Mouse (Mus musculus) sigmoid colon, adult 10 weeks (tissue): Measurements from ENCODE around the gene Upk3b. TPM values are rescaled to one million over a fixed set of nuclear protein-coding genes. Genes with fewer than 3 reads are reported as not detected.

Experiments used
- polyA plus RNA-seq: library from polyadenylated mRNA; stranded (reverse); fragments of 350-450 nt; fragmentation: Illumina TruSeq; extraction: RNeasy Lipid Tissue Mini Kit (QIAGEN cat#74804); gene quantifications from one replicate; pipeline ENCODE4 v1.2.3, GENCODE M21; 2014; ENCODE audit warnings: low read depth, low replicate concordance

The Upk3b gene
- 0.38 TPM for polyA plus RNA-seq

DNA sequence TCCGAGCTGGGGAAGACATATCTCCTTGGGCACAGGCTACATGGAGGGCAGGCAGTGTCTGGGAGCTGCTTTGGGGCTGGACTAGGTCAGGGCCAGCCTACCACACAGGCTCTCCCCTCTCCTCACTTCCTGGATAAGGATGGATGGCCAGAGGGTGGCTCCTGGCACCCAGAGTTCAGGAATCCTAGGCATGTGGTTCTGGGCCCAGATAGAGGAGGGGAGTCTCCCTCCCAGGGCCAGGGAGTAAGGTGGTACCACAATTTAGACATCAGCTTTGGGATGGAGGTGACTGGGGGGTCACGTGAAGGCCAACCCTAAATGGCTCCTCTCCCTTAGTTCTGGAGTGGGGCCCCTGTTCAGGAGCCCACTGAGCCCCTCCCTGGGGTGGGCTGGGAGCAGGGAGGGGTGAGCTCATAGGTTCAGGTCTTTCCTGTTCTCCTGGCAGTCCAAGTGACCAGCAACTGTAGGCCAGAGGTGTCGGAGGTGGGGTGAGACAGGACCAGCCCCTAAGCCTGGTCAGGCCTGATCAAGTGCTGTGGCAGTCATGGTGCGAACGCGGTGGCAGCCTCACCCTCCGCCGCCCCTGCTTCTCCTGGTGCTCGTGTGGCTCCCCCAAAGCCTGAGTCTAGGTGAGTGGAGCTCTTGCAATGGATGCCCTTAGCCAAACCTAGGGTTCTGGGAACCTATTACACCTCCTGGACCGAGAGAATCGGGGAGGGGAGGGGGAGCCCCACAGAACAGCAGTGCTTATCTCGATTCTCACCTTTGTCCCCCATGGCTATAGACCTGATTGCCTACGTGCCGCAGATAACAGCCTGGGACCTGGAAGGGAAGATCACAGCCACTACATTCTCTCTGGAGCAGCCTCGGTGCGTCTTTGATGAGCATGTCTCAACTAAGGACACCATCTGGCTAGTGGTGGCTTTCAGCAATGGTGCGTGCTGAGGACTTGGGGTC, at the start of gene Upk3b:
Gene Upk3b (plus strand): TSS at position 239 of the 957 bp plus-strand sequence.

DNA sequence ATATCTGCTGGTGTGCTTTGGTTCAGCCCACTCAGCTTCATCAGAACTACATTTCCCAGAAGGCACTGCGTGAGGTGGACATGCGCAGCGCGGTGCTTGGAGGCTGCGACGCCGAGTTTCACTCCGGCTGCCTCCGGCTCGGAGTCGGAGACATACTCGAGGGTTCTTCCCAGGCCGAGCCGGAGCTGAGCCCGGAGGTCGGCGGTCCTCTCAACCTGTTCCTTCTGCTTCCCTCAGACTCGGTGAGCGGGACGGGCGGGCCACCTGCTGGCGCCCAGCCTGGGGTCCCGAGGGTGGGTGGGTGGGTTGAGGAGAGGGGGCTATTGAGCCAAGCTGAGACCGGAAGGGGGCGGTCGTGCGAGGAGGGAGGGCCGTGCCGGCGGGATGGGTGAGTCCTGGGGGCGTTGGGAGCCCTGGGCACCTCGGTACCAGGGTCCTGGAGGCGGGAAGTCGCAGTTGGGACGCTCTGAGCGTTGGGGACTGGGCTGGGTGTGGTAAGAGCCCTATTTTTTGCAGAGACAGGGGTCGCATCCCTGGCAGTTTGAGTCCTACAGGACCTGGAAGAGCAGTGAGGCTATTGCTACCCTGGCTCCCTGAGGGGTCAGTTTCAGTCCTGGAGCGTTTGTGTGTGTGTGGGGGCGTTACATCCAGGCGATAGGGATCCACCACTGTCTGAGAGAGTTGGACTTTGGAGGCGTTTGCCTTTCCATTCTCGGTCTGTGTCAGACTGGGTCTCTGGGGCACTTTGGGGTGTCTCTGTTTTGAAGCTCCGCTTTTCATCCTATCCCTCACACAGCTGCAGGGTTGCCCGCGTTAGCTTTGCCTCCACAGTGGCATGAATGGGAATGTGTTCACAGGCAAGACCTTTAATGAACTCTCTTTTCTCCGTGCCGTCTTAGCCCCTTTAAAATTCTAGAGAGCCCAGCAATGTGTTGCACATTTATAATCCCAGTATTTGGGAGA, 43.3 kb upstream of the Upk3b start, which contains the start of gene Dtx2:
Gene Dtx2 (plus strand): TSS at position 76 of the 963 bp plus-strand sequence.

DNA sequence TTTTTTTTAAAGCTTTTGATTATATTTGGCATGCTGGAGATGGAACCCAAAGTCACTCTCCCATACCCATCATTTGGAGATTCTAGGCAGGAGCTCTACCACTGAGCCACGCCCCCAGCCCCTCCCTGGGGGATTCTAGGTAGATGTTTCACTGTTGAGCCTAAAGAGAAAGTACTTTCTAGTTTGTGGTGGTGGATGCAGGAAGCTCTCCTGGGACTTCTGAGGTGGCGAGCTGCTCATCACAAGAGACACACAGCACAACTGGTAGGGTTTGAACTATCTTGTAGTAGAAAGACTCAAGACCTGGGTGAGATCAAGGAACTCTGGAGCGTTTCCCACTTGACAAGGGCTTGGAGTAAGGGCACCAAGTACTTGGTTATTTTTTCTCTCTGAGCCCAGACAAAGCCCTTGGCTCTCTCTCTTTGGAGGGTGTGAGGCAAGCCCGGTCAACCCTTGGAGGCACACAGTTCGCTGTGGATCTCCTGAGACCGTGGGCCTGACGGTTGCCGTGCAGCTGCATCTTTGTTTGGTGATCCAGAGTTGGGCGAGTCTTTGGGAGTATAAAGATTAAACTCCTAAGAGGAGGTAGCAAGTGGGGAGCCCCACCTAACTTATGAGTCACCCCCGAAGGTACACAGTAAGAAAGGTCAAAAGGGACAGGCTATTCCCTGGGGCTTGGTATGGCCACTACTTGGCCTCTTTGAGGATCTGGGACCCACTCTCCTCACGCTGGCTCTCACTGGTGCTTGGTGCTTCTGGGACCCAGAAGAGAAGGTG, 16.2 kb downstream of the Upk3b start, which contains the start of gene Upk3bl:
Gene Upk3bl (plus strand): TSS at position 192 of the 777 bp plus-strand sequence.

DNA sequence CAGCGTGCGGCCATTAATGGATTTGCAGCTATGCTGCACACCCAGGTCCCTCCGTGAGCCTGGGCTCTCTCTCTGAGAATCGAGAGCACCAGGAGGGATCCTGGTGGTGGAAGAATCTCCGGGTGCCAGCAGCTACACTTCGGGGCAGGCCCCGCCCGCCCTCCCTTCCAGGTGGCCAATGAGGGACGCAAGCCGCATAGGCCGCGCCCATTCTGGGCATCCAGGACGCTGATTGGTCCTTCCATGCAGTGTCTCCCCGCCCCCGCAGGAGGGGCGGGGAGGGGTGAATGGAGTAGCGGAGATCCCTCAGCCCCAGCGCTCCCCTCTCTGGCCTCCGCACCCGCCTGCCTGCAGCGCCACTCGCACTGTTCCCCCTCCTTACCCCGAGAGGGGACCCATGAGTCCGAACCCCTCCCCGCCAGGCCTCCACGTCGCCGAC, 45.4 kb downstream of the Upk3b start, which contains the start of gene Rasa4:
Gene Rasa4 (plus strand): TSS at position 248 of the 439 bp plus-strand sequence.

Other genes with a start within 250 kb of the Upk3b start
- not detected for gene Srrm3, start 231.6 kb upstream of the Upk3b start, polyA plus RNA-seq
- gene Hspb1, start 150.6 kb upstream of the Upk3b start, polyA plus RNA-seq, result 1.6 TPM
- gene Ywhag, start 103.9 kb upstream of the Upk3b start, polyA plus RNA-seq, result 60.7 TPM
- gene Ssc4d, start 64.0 kb upstream of the Upk3b start, polyA plus RNA-seq, result 1.7 TPM
- not detected for gene Zp3, start 58.4 kb upstream of the Upk3b start, polyA plus RNA-seq
- 0.16 TPM for gene Dtx2, start 43.7 kb upstream of the Upk3b start, polyA plus RNA-seq
- gene Upk3bl, start 16.0 kb downstream of the Upk3b start, polyA plus RNA-seq, result not detected
- 3.8 TPM for gene Rasa4, start 45.4 kb downstream of the Upk3b start, polyA plus RNA-seq
- 3.4 TPM for gene Polr2j, start 78.1 kb downstream of the Upk3b start, polyA plus RNA-seq
- gene Lrwd1, start 97.6 kb downstream of the Upk3b start, polyA plus RNA-seq, result 0.88 TPM
- 0.41 TPM for gene Alkbh4, start 97.7 kb downstream of the Upk3b start, polyA plus RNA-seq
- 4.1 TPM for gene Orai2, start 132.2 kb downstream of the Upk3b start, polyA plus RNA-seq
- 28.2 TPM for gene Prkrip1, start 160.5 kb downstream of the Upk3b start, polyA plus RNA-seq
- gene Sh2b2, start 208.1 kb downstream of the Upk3b start, polyA plus RNA-seq, result not detected